Mouse (Mus musculus): ENCODE data around the gene Smco4.

Gene Smco4

GRCm38 (mm10) chr9:15507431-15507875 is 14.2 kb downstream of the Smco4 start:
- DNase-seq (ENCODE audit: inconsistent ontology term) = peak; percentile 69

- no peak for DNase-seq (ENCODE audit: inconsistent ontology term)
Observed at GRCm38 (mm10) chr9:15509363-15509762, 16.1 kb downstream of the Smco4 start.

GRCm38 (mm10) chr9:15510557-15511310 is 17.5 kb downstream of the Smco4 start:
- DNase-seq (ENCODE audit: inconsistent ontology term) = no peak

- DNase-seq (ENCODE audit: inconsistent ontology term) = no peak
Observed at GRCm38 (mm10) chr9:15512918-15513317, 19.7 kb downstream of the Smco4 start.

GRCm38 (mm10) chr9:15516007-15516406 is 22.8 kb downstream of the Smco4 start:
- peak; percentile 52 for DNase-seq (ENCODE audit: inconsistent ontology term)

- DNase-seq (ENCODE audit: inconsistent ontology term) = no peak
Observed at GRCm38 (mm10) chr9:15517979-15518378, 24.7 kb downstream of the Smco4 start.

GRCm38 (mm10) chr9:15522348-15522747 is 29.1 kb downstream of the Smco4 start:
- no peak for DNase-seq (ENCODE audit: inconsistent ontology term)

- DNase-seq (ENCODE audit: inconsistent ontology term) = no peak
Observed at GRCm38 (mm10) chr9:15522887-15523286, 29.7 kb downstream of the Smco4 start.

- DNase-seq (ENCODE audit: inconsistent ontology term) = no peak
Observed at GRCm38 (mm10) chr9:15523646-15524045, 30.4 kb downstream of the Smco4 start.

GRCm38 (mm10) chr9:15525246-15525645 is 32.0 kb downstream of the Smco4 start:
- no peak for DNase-seq (ENCODE audit: inconsistent ontology term)

- DNase-seq (ENCODE audit: inconsistent ontology term) = no peak
Observed at GRCm38 (mm10) chr9:15526539-15526938, 33.3 kb downstream of the Smco4 start.

- no peak for DNase-seq (ENCODE audit: inconsistent ontology term)
Observed at GRCm38 (mm10) chr9:15527846-15528245, 34.6 kb downstream of the Smco4 start.

GRCm38 (mm10) chr9:15528368-15528767 is 35.1 kb downstream of the Smco4 start:
- DNase-seq (ENCODE audit: inconsistent ontology term) = no peak

- DNase-seq (ENCODE audit: inconsistent ontology term) = peak; percentile 37
Observed at GRCm38 (mm10) chr9:15529275-15529964, 36.2 kb downstream of the Smco4 start.

- DNase-seq (ENCODE audit: inconsistent ontology term) = no peak
Observed at GRCm38 (mm10) chr9:15529965-15530320, 36.7 kb downstream of the Smco4 start.

- DNase-seq (ENCODE audit: inconsistent ontology term) = no peak
Observed at GRCm38 (mm10) chr9:15531204-15531603, 38.0 kb downstream of the Smco4 start.

GRCm38 (mm10) chr9:15533336-15534070 is 40.3 kb downstream of the Smco4 start:
- no peak for DNase-seq (ENCODE audit: inconsistent ontology term)

- DNase-seq (ENCODE audit: inconsistent ontology term) = no peak
Observed at GRCm38 (mm10) chr9:15534110-15534509, 40.9 kb downstream of the Smco4 start.

GRCm38 (mm10) chr9:15535418-15535817 is 42.2 kb downstream of the Smco4 start:
- no peak for DNase-seq (ENCODE audit: inconsistent ontology term)

- DNase-seq (ENCODE audit: inconsistent ontology term) = no peak
Observed at GRCm38 (mm10) chr9:15536861-15537426, 43.7 kb downstream of the Smco4 start.

GRCm38 (mm10) chr9:15537455-15538048 is 44.3 kb downstream of the Smco4 start:
- DNase-seq (ENCODE audit: inconsistent ontology term) = no peak

All from Muller cell, postnatal 12 days (primary cell).